Mouse (Mus musculus) forebrain, embryonic 15.5 days (tissue): ENCODE measurements around the gene Vmn2r37. TPM values are rescaled to one million over a fixed set of nuclear protein-coding genes. Genes with fewer than 3 reads are reported as not detected.
"Not testable (repeated sequence)": the region's sequence is repeated elsewhere in the genome, so short reads cannot be mapped to it uniquely, and the experiment has no call there.

Source experiments
- ATAC-seq: fragments of 200-750 bp; cut with Nextera tagmentation; replicated peaks from 2 replicates; pipeline ENCODE4 v1.8.0; 2017; ENCODE audit warnings: mild to moderate bottlenecking, moderate TSS enrichment, moderate library complexity
- H3K27ac ChIP-seq: fragments of 300-500 bp; sonication (generic); replicated peaks from 2 replicates; pipeline ENCODE4 v1.5.1; 2015; ENCODE audit warnings: mild to moderate bottlenecking, inconsistent platforms
- H3K27me3 ChIP-seq: fragments of 300-500 bp; sonication (generic); 2 replicates; pipeline ENCODE4 v1.6.1; 2015; ENCODE audit warnings: inconsistent platforms
- H3K36me3 ChIP-seq: fragments of 300-500 bp; sonication (generic); 2 replicates; pipeline ENCODE4 v1.6.1; 2015; ENCODE audit warnings: mild to moderate bottlenecking, inconsistent platforms
- H3K4me1 ChIP-seq: fragments of 300-500 bp; sonication (generic); 2 replicates; pipeline ENCODE4 v1.6.1; 2015; ENCODE audit warnings: inconsistent platforms
- H3K4me2 ChIP-seq: fragments of 300-500 bp; sonication (generic); replicated peaks from 2 replicates; pipeline ENCODE4 v1.6.1; 2015; ENCODE audit warnings: mild to moderate bottlenecking, inconsistent platforms
- H3K4me3 ChIP-seq: fragments of 300-500 bp; sonication (generic); 2 replicates; pipeline ENCODE4 v1.5.1; 2015; ENCODE audit warnings: mild to moderate bottlenecking, inconsistent platforms
- H3K9ac ChIP-seq: fragments of 300-500 bp; sonication (generic); replicated peaks from 2 replicates; pipeline ENCODE4 v1.6.1; 2015; ENCODE audit warnings: mild to moderate bottlenecking, inconsistent platforms
- H3K9me3 ChIP-seq: fragments of 300-500 bp; sonication (generic); 2 replicates; pipeline ENCODE4 v1.6.1; 2016; ENCODE audit warnings: inconsistent platforms
- WGBS: fragments of 180-500 bp; shearing (Covaris S2); methylation state at CpG from one replicate; pipeline ENCODE4 v1.1.7; 2015; ENCODE audit warnings: mixed read lengths; 5-methylcytosine and 5-hydroxymethylcytosine counted together
- polyA plus RNA-seq: library from polyadenylated mRNA; unstranded; fragments of >200 nt; fragmentation: Nextera tagmentation; extraction: Ambion mirVana; gene quantifications from 2 replicates; pipeline ENCODE4 v1.2.1, GENCODE M21; 2015

The Vmn2r37 gene
- not detected in 2 replicates for polyA plus RNA-seq

DNA sequence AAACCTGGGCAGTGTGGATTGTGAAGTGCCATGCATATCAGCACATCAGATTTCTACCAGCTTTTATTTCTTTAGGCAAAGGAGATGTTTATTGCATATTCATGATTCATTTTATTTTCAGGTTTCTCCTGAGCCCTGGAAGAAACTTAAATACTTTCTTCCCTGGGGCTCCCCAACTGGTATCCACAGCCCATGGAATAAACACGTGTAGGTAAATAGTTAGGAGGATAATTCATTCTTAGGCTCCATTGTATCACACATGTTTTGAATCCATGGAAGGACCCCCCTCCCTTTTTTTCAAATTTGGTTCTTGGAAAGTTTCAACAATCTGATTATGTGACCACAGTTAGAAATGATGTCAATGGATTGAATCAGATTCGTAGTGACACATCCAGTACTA, at the start of gene Vmn2r37:
TSS of gene Vmn2r37 (minus strand) at position 101 of the 400 bp plus-strand sequence.
- not testable (repeated sequence) for H3K27ac ChIP-seq, H3K4me3 ChIP-seq, H3K36me3 ChIP-seq, H3K4me2 ChIP-seq, ATAC-seq, H3K9ac ChIP-seq, H3K27me3 ChIP-seq, H3K4me1 ChIP-seq, H3K9me3 ChIP-seq
- WGBS, result 58% methylated on average over 2 of the region's 2 CpGs

Other genes starting within 250 kb of the Vmn2r37 start
- not detected in 2 replicates for gene Vmn2r39, start 192.9 kb downstream of the Vmn2r37 start, polyA plus RNA-seq
- gene Vmn2r38, start 125.8 kb downstream of the Vmn2r37 start, polyA plus RNA-seq, result not detected in 2 replicates